Mouse (Mus musculus): ENCODE measurements around the gene Fndc8. TPM values are rescaled to one million over a fixed set of nuclear protein-coding genes. Genes with fewer than 3 reads are reported as not detected.

The Fndc8 gene
- total RNA-seq, 2 experiments from 2014 or later = not detected

DNA sequence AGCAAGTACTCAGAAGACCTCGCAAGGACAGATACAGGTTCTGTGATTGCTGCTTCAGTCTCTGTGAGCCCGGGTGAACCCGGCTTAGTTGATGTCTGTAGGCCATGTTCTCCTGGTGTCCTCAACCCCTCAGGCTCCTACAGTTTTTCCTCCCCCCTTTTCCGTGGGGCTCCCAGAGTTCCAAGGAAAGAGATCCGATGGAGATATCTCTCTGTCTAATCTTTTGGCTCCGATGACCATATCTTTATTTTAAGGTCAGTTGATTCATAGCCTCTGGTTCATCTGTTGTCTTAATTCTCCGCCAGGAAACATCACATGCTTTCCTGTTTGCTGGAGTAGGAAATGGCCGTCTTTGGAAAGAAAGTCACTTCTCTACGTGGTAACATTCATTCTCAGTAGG is 57.1 kb downstream of the Fndc8 start:
- DNase-seq = no peak
- intact Hi-C loops (cut with DNase I; ENCODE audit: low total_unique reads) = no loop called here

Other genes with a start within 250 kb of the Fndc8 start
- under 1 TPM; 0.16 to 0.29 TPM for gene Cct6b, start 127.8 kb upstream of the Fndc8 start, total RNA-seq (2021)
- gene Zfp830, start 127.8 kb upstream of the Fndc8 start, total RNA-seq (2021) = 10 to 100 TPM; 13.6 to 14.6 TPM
- 10 to 100 TPM; 13.3 to 16.8 TPM for gene Lig3, start 111.0 kb upstream of the Fndc8 start, total RNA-seq (2021)
- 1 to 10 TPM; 5.4 to 5.7 TPM for gene Rffl, start 20.9 kb upstream of the Fndc8 start, total RNA-seq (2021)
- gene Rad51d, start 1.5 kb upstream of the Fndc8 start, total RNA-seq (2021) = 1 to 10 TPM; 5.3 to 5.7 TPM
- gene Nle1, start 16.3 kb downstream of the Fndc8 start, total RNA-seq (2021) = 10 to 100 TPM in 1 of 2 experiments, 1 to 10 TPM in 1; 8.8 to 11.0 TPM
- gene Unc45b, start 18.4 kb downstream of the Fndc8 start, total RNA-seq (2021) = 100 to 1,000 TPM; 106 to 108 TPM
- gene Slfn5, start 59.2 kb downstream of the Fndc8 start, total RNA-seq (2021) = 10 to 100 TPM; 31.0 to 32.7 TPM
- gene Slfn9, start 99.7 kb downstream of the Fndc8 start, total RNA-seq (2021) = 1 to 10 TPM in 1 of 2 experiments, under 1 TPM in 1; 0.89 to 1.9 TPM
- under 1 TPM; 0.18 to 0.27 TPM for gene Slfn8, start 128.7 kb downstream of the Fndc8 start, total RNA-seq (2021)
- gene Slfn2, start 173.0 kb downstream of the Fndc8 start, total RNA-seq (2021) = 1 to 10 TPM in 1 of 2 experiments, under 1 TPM in 1; 0.84 to 1.1 TPM
- gene Slfn1, start 224.7 kb downstream of the Fndc8 start, total RNA-seq (2021) = not detected

Data from gastrocnemius, postnatal 14 days (tissue).